Mouse (Mus musculus): Measurements from ENCODE around the gene Lman2. TPM values are rescaled to one million over a fixed set of nuclear protein-coding genes. Genes with fewer than 3 reads are reported as not detected.

The Lman2 gene
- polyA plus RNA-seq, 1 experiment from 2014 or later = 59.1 TPM

GRCm38 (mm10) chr13:55332331-55332730, 30.3 kb downstream of the Lman2 start:
- Histone ChIP-seq H3K4me1 (replicated peaks) (peaks cover 39% of the 10 kb centered on the region), H3K4me2 (no peak overlapping the region), H3K36me3 (peaks cover 2% of the 10 kb centered on the region), H3K27ac (no peak overlapping the region), H3K9ac (no peak overlapping the region), H3K4me3 (replicated peaks) (no peak overlapping the region), H3K9me3 (replicated peaks) (no peaks in the 10 kb centered on the region), H3K27me3 (no peaks in the 10 kb centered on the region)
- DNase-seq (no peak), ATAC-seq (ENCODE audit: low read depth) (no peak)
- 77% methylated on average over 3 of the region's 3 CpGs for WGBS (ENCODE audit: insufficient replicate concordance)

GRCm38 (mm10) chr13:55330567-55331400, 31.8 kb downstream of the Lman2 start:
- Histone ChIP-seq H3K4me3 (replicated peaks) (peak overlapping the region; percentile 95), H3K36me3 (peaks cover 18% of the 10 kb centered on the region), H3K9me3 (replicated peaks) (no peaks in the 10 kb centered on the region), H3K9ac (peak overlapping the region; percentile 92), H3K27me3 (no peaks in the 10 kb centered on the region), H3K27ac (peak overlapping the region; percentile 95), H3K4me1 (replicated peaks) (peaks cover 50% of the 10 kb centered on the region), H3K4me2 (peak overlapping the region; percentile 93)
- no peak for DNase-seq
- no peak for ATAC-seq (ENCODE audit: low read depth)
- 46% methylated on average over 14 of the region's 14 CpGs for WGBS (ENCODE audit: insufficient replicate concordance)

GRCm38 (mm10) chr13:55329683-55330566, 32.7 kb downstream of the Lman2 start, which contains the start of gene Mxd3:
Gene Mxd3 (minus strand): TSS chr13:55329823.
- Histone ChIP-seq H3K36me3 (peaks cover 26% of the 10 kb centered on the region), H3K9ac (peak within 1 kb of the TSS; percentile 92), H3K4me3 (replicated peaks) (peak within 1 kb of the TSS; percentile 95), H3K4me2 (peak within 1 kb of the TSS; percentile 93), H3K4me1 (replicated peaks) (peaks cover 56% of the 10 kb centered on the region), H3K9me3 (replicated peaks) (no peaks in the 10 kb centered on the region), H3K27me3 (no peaks in the 10 kb centered on the region), H3K27ac (peak within 1 kb of the TSS; percentile 95)
- under 1% methylated on average over 81 of the region's 82 CpGs for WGBS (ENCODE audit: insufficient replicate concordance)
- DNase-seq (peak; percentile 92), ATAC-seq (ENCODE audit: low read depth) (peak; percentile 86)

- H3K9ac ChIP-seq = peak overlapping the region; percentile 92
- ATAC-seq (ENCODE audit: low read depth) = peak; percentile 34
- peaks cover 60% of the 10 kb centered on the region for H3K4me1 ChIP-seq (replicated peaks)
Observed at GRCm38 (mm10) chr13:55329109-55329682, 33.4 kb downstream of the Lman2 start.

GRCm38 (mm10) chr13:55328641-55329040, 33.9 kb downstream of the Lman2 start:
- H3K4me2 ChIP-seq = peak overlapping the region; percentile 93
- no peak for ATAC-seq (ENCODE audit: low read depth)
- H3K27me3 ChIP-seq = no peaks in the 10 kb centered on the region
- DNase-seq = no peak
- peaks cover 39% of the 10 kb centered on the region for H3K36me3 ChIP-seq
- peak overlapping the region; percentile 92 for H3K9ac ChIP-seq
- no peaks in the 10 kb centered on the region for H3K9me3 ChIP-seq (replicated peaks)
- WGBS (ENCODE audit: insufficient replicate concordance) = 84% methylated on average over 4 of the region's 4 CpGs
- peaks cover 66% of the 10 kb centered on the region for H3K4me1 ChIP-seq (replicated peaks)
- peak overlapping the region; percentile 95 for H3K27ac ChIP-seq
- peak overlapping the region; percentile 95 for H3K4me3 ChIP-seq (replicated peaks)

More at GRCm38 (mm10) chr13:55329109-55329682, 33.4 kb downstream of the Lman2 start:
- Histone ChIP-seq H3K9me3 (replicated peaks) (no peaks in the 10 kb centered on the region), H3K4me3 (replicated peaks) (peak overlapping the region; percentile 95), H3K36me3 (peaks cover 33% of the 10 kb centered on the region), H3K4me2 (peak overlapping the region; percentile 93), H3K27me3 (no peaks in the 10 kb centered on the region), H3K27ac (peak overlapping the region; percentile 95)
- peak; percentile 56 for DNase-seq
- 1% methylated on average over 29 of the region's 29 CpGs for WGBS (ENCODE audit: insufficient replicate concordance)

GRCm38 (mm10) chr13:55328171-55328570, 34.4 kb downstream of the Lman2 start:
- DNase-seq (no peak), ATAC-seq (ENCODE audit: low read depth) (no peak)
- Histone ChIP-seq H3K36me3 (peaks cover 43% of the 10 kb centered on the region), H3K9ac (peak overlapping the region; percentile 92), H3K4me3 (replicated peaks) (peak overlapping the region; percentile 95), H3K9me3 (replicated peaks) (no peaks in the 10 kb centered on the region), H3K4me2 (peak overlapping the region; percentile 93), H3K4me1 (replicated peaks) (peaks cover 70% of the 10 kb centered on the region), H3K27me3 (no peaks in the 10 kb centered on the region), H3K27ac (peak overlapping the region; percentile 95)
- WGBS (ENCODE audit: insufficient replicate concordance) = 77% methylated on average over 6 of the region's 6 CpGs

GRCm38 (mm10) chr13:55327633-55328032, 35.0 kb downstream of the Lman2 start:
- H3K27ac ChIP-seq = peak overlapping the region; percentile 95
- no peaks in the 10 kb centered on the region for H3K27me3 ChIP-seq
- H3K4me3 ChIP-seq (replicated peaks) = peak overlapping the region; percentile 95
- H3K4me2 ChIP-seq = peak overlapping the region; percentile 93
- ATAC-seq (ENCODE audit: low read depth) = no peak
- peaks cover 48% of the 10 kb centered on the region for H3K36me3 ChIP-seq
- 36% methylated on average over 3 of the region's 8 CpGs for WGBS (ENCODE audit: insufficient replicate concordance)
- peak overlapping the region; percentile 92 for H3K9ac ChIP-seq
- peak; percentile 76 for DNase-seq
- no peaks in the 10 kb centered on the region for H3K9me3 ChIP-seq (replicated peaks)
- H3K4me1 ChIP-seq (replicated peaks) = peaks cover 76% of the 10 kb centered on the region

GRCm38 (mm10) chr13:55327169-55327568, 35.4 kb downstream of the Lman2 start:
- peak overlapping the region; percentile 92 for H3K9ac ChIP-seq
- peak overlapping the region; percentile 93 for H3K4me2 ChIP-seq
- H3K4me3 ChIP-seq (replicated peaks) = peak overlapping the region; percentile 95
- no peaks in the 10 kb centered on the region for H3K9me3 ChIP-seq (replicated peaks)
- H3K36me3 ChIP-seq = peaks cover 48% of the 10 kb centered on the region
- 59% methylated on average over 4 of the region's 4 CpGs for WGBS (ENCODE audit: insufficient replicate concordance)
- peaks cover 80% of the 10 kb centered on the region for H3K4me1 ChIP-seq (replicated peaks)
- H3K27me3 ChIP-seq = no peaks in the 10 kb centered on the region
- ATAC-seq (ENCODE audit: low read depth) (no peak), DNase-seq (no peak)
- H3K27ac ChIP-seq = no peak overlapping the region

GRCm38 (mm10) chr13:55325596-55325995, 37.0 kb downstream of the Lman2 start:
- Histone ChIP-seq H3K4me1 (replicated peaks) (peaks cover 82% of the 10 kb centered on the region), H3K27me3 (no peaks in the 10 kb centered on the region), H3K36me3 (peaks cover 48% of the 10 kb centered on the region), H3K27ac (no peak overlapping the region), H3K9ac (peak overlapping the region; percentile 9; the same call in 1 of the 2 replicates), H3K9me3 (replicated peaks) (no peaks in the 10 kb centered on the region), H3K4me2 (no peak overlapping the region), H3K4me3 (replicated peaks) (no peak overlapping the region)
- DNase-seq (no peak), ATAC-seq (ENCODE audit: low read depth) (no peak)
- WGBS (ENCODE audit: insufficient replicate concordance) = 77% methylated on average over 11 of the region's 11 CpGs

GRCm38 (mm10) chr13:55322130-55322825, 40.3 kb downstream of the Lman2 start:
- Histone ChIP-seq H3K9me3 (replicated peaks) (no peaks in the 10 kb centered on the region), H3K4me2 (peak overlapping the region; percentile 99), H3K27me3 (no peaks in the 10 kb centered on the region), H3K4me3 (replicated peaks) (peak overlapping the region; percentile 92), H3K36me3 (peaks cover 72% of the 10 kb centered on the region), H3K9ac (peak overlapping the region; percentile 96), H3K4me1 (replicated peaks) (peaks cover 65% of the 10 kb centered on the region), H3K27ac (peak overlapping the region; percentile 87)
- peak; percentile 36 for DNase-seq
- peak; percentile 31 for ATAC-seq (ENCODE audit: low read depth)
- under 1% methylated on average over 31 of the region's 31 CpGs for WGBS (ENCODE audit: insufficient replicate concordance)
